Mouse (Mus musculus) MEL (cell line): ENCODE results near the gene Epc2. TPM values are rescaled to one million over a fixed set of nuclear protein-coding genes. Genes with fewer than 3 reads are reported as not detected.

ENCODE experiments used
- DNase-seq: peaks from one replicate; pipeline ENCODE4 v3.0.0; 2011; ENCODE audit warnings: low read depth, low spot score
- H3K27ac ChIP-seq: 2 replicates; pipeline ENCODE4 v1.5.1; 2012; ENCODE audit warnings: low read depth, mild to moderate bottlenecking, control low read depth, low read length, moderate library complexity; ENCODE audit not compliant: control insufficient read depth
- H3K27me3 ChIP-seq, 2 experiments: fragments of 150-350 bp in 1 of 2; sonication (generic) in 1 of 2; 2 replicates each; pipeline ENCODE4 v1.6.1; 2012; ENCODE audit warnings: low read length in 2 of 2, mild to moderate bottlenecking in 2 of 2, improper control_type of control experiment in 1 of 2, moderate library complexity in 1 of 2; ENCODE audit not compliant: insufficient read depth in 2 of 2, control insufficient read depth in 1 of 2
- H3K36me3 ChIP-seq, 2 experiments: 2 replicates each; pipeline ENCODE4 v1.6.1; 2012 to 2014; ENCODE audit warnings: low read length in 2 of 2, improper control_type of control experiment in 1 of 2, inconsistent platforms in 1 of 2, mild to moderate bottlenecking in 1 of 2; ENCODE audit not compliant: insufficient read depth in 2 of 2, control insufficient read depth in 1 of 2
- H3K4me1 ChIP-seq, 2 experiments: fragments of 150-350 bp in 1 of 2; sonication (generic) in 1 of 2; 2 replicates each; pipeline ENCODE4 v1.6.1; 2012; ENCODE audit warnings: low read length in 2 of 2, improper control_type of control experiment in 1 of 2, mild to moderate bottlenecking in 1 of 2; ENCODE audit not compliant: insufficient read depth in 2 of 2, control insufficient read depth in 1 of 2
- H3K4me3 ChIP-seq, 2 experiments: fragments of 150-350 bp in 1 of 2; sonication (generic) in 1 of 2; 2 replicates each; pipeline ENCODE4 v1.5.1; 2012; ENCODE audit warnings: low read depth in 2 of 2, low read length in 2 of 2, mild to moderate bottlenecking in 2 of 2, moderate library complexity in 2 of 2, control low read depth in 1 of 2, improper control_type of control experiment in 1 of 2; ENCODE audit not compliant: control insufficient read depth in 1 of 2, insufficient read depth in 1 of 2
- H3K79me2 ChIP-seq: 2 replicates; pipeline ENCODE4 v1.6.1; 2012; ENCODE audit warnings: mild to moderate bottlenecking, low read length, moderate library complexity; ENCODE audit not compliant: control insufficient read depth, poor library complexity, insufficient read depth
- H3K9ac ChIP-seq: 2 replicates; pipeline ENCODE4 v1.6.1; 2012; ENCODE audit warnings: low read depth, mild to moderate bottlenecking, control low read depth, low read length, moderate library complexity; ENCODE audit not compliant: control insufficient read depth, poor library complexity, severe bottlenecking
- H3K9me3 ChIP-seq: fragments of 150-350 bp; sonication (generic); replicated peaks from 2 replicates; pipeline ENCODE4 v1.6.1; 2012; ENCODE audit warnings: mild to moderate bottlenecking, low read length, improper control_type of control experiment, moderate library complexity; ENCODE audit not compliant: insufficient read depth
- BHLHE40 ChIP-seq: IDR thresholded peaks from 2 replicates; pipeline ENCODE4 v1.6.1; 2012; ENCODE audit warnings: low read depth, mild to moderate bottlenecking, inconsistent platforms, low read length, improper control_type of control experiment, borderline replicate concordance
- CHD1 ChIP-seq: IDR thresholded peaks from 2 replicates; pipeline ENCODE4 v1.6.1; 2012; ENCODE audit warnings: low read depth, mild to moderate bottlenecking, inconsistent platforms, low read length, improper control_type of control experiment
- CHD2 ChIP-seq: IDR thresholded peaks from 2 replicates; pipeline ENCODE4 v1.6.1; 2011; ENCODE audit warnings: low read length, improper control_type of control experiment
- CTCF ChIP-seq, 3 experiments: IDR thresholded peaks in 2 of 3; conservative IDR thresholded peaks in 1 of 3; 2 replicates each; pipeline ENCODE4 v1.5.1; 2011 to 2012; ENCODE audit warnings: low read length in 3 of 3, low read depth in 2 of 3, mild to moderate bottlenecking in 2 of 3, improper control_type of control experiment in 1 of 3, inconsistent platforms in 1 of 3, mixed read lengths in 1 of 3, moderate library complexity in 1 of 3; ENCODE audit not compliant: control insufficient read depth in 1 of 3, insufficient read depth in 1 of 3, poor library complexity in 1 of 3, severe bottlenecking in 1 of 3
- ELF1 ChIP-seq: IDR thresholded peaks from 2 replicates; pipeline ENCODE4 v1.6.1; 2014; ENCODE audit warnings: low read depth, mild to moderate bottlenecking, inconsistent platforms, low read length, improper control_type of control experiment, moderate library complexity
- ETS1 ChIP-seq: IDR thresholded peaks from 2 replicates; pipeline ENCODE4 v1.6.1; 2012; ENCODE audit warnings: low read depth, mild to moderate bottlenecking, inconsistent platforms, low read length, improper control_type of control experiment, moderate library complexity
- HCFC1 ChIP-seq: IDR thresholded peaks from 2 replicates; pipeline ENCODE4 v1.6.1; 2012; ENCODE audit warnings: low read depth, mild to moderate bottlenecking, inconsistent platforms, low read length, improper control_type of control experiment, moderate library complexity
- MAX ChIP-seq: IDR thresholded peaks from 2 replicates; pipeline ENCODE4 v1.6.1; 2011; ENCODE audit warnings: low read length, improper control_type of control experiment
- MAZ ChIP-seq: IDR thresholded peaks from 2 replicates; pipeline ENCODE4 v1.6.1; 2012; ENCODE audit warnings: low read depth, mild to moderate bottlenecking, inconsistent platforms, low read length, improper control_type of control experiment
- MEF2A ChIP-seq: IDR thresholded peaks from 2 replicates; pipeline ENCODE4 v1.6.1; 2014; ENCODE audit warnings: low read depth, mild to moderate bottlenecking, inconsistent platforms, low read length, improper control_type of control experiment; ENCODE audit not compliant: poor library complexity, insufficient replicate concordance, severe bottlenecking; ENCODE audit errors: extremely low read depth
- MXI1 ChIP-seq: IDR thresholded peaks from 2 replicates; pipeline ENCODE4 v1.6.1; 2011; ENCODE audit warnings: mild to moderate bottlenecking, low read depth, low read length, improper control_type of control experiment
- MYB ChIP-seq: IDR thresholded peaks from 2 replicates; pipeline ENCODE4 v1.6.1; 2011; ENCODE audit warnings: mild to moderate bottlenecking, low read depth, low read length, improper control_type of control experiment
- MYC ChIP-seq: IDR thresholded peaks from 2 replicates; pipeline ENCODE4 v1.6.1; 2011; ENCODE audit warnings: low read depth, mild to moderate bottlenecking, low read length, improper control_type of control experiment, moderate library complexity
- NRF1 ChIP-seq: IDR thresholded peaks from 2 replicates; pipeline ENCODE4 v1.6.1; 2014; ENCODE audit warnings: low read depth, mild to moderate bottlenecking, inconsistent platforms, low read length, improper control_type of control experiment, moderate library complexity; ENCODE audit not compliant: poor library complexity, insufficient read depth, severe bottlenecking
- POLR2AphosphoS2 ChIP-seq: IDR thresholded peaks from 2 replicates; pipeline ENCODE4 v1.6.1; 2011; ENCODE audit warnings: low read length, improper control_type of control experiment
- RAD21 ChIP-seq: IDR thresholded peaks from 2 replicates; pipeline ENCODE4 v1.6.1; 2011; ENCODE audit warnings: mild to moderate bottlenecking, low read depth, low read length, improper control_type of control experiment
- RCOR1 ChIP-seq: IDR thresholded peaks from 2 replicates; pipeline ENCODE4 v1.6.1; 2012; ENCODE audit warnings: low read depth, mild to moderate bottlenecking, inconsistent platforms, low read length, improper control_type of control experiment
- SMC3 ChIP-seq: IDR thresholded peaks from 2 replicates; pipeline ENCODE4 v1.6.1; 2011; ENCODE audit warnings: low read depth, low read length, improper control_type of control experiment
- TAL1 ChIP-seq: IDR thresholded peaks from 2 replicates; pipeline ENCODE4 v1.6.1; 2012; ENCODE audit warnings: mild to moderate bottlenecking, inconsistent platforms, low read length, moderate library complexity, mixed read lengths
- USF1 ChIP-seq: IDR thresholded peaks from 2 replicates; pipeline ENCODE4 v1.6.1; 2014; ENCODE audit warnings: low read depth, mild to moderate bottlenecking, inconsistent platforms, low read length, improper control_type of control experiment, moderate library complexity
- USF2 ChIP-seq, 2 experiments: IDR thresholded peaks; 2 replicates each; pipeline ENCODE4 v1.6.1; 2011 to 2012; ENCODE audit warnings: improper control_type of control experiment in 2 of 2, low read length in 2 of 2, borderline replicate concordance in 1 of 2, inconsistent platforms in 1 of 2, low read depth in 1 of 2, mild to moderate bottlenecking in 1 of 2; ENCODE audit not compliant: insufficient read depth in 1 of 2
- ZKSCAN1 ChIP-seq: IDR thresholded peaks from 2 replicates; pipeline ENCODE4 v1.6.1; 2012; ENCODE audit warnings: low read depth, mild to moderate bottlenecking, inconsistent platforms, low read length, improper control_type of control experiment, moderate library complexity
- ZMIZ1 ChIP-seq: IDR thresholded peaks from 2 replicates; pipeline ENCODE4 v1.6.1; 2012; ENCODE audit warnings: low read depth, mild to moderate bottlenecking, inconsistent platforms, low read length, improper control_type of control experiment, moderate library complexity
- ZNF384 ChIP-seq: IDR thresholded peaks from 2 replicates; pipeline ENCODE4 v1.6.1; 2012; ENCODE audit warnings: low read depth, mild to moderate bottlenecking, inconsistent platforms, low read length, improper control_type of control experiment
- polyA plus RNA-seq, 2 experiments: library from polyadenylated mRNA; stranded (reverse) in 1 of 2; unstranded in 1 of 2; fragments of >175 nt in 1 of 2; fragments of >200 nt in 1 of 2; gene quantifications; 2 replicates each; pipeline versions ENCODE4 v1.2.1 to v1.2.4; 2012; ENCODE audit warnings: low replicate concordance in 2 of 2, low read depth in 1 of 2; ENCODE audit not compliant: insufficient read length in 2 of 2, insufficient read depth in 1 of 2, missing spikeins in 1 of 2
- total RNA-seq: library from RNA; depleted of rRNA; stranded (reverse); fragments of 300-350 nt; gene quantifications from 2 replicates; pipeline ENCODE4 v1.2.3, GENCODE M21; 2012

Epc2 gene
- total and polyA plus RNA-seq, 3 experiments: 14.3 to 15.4 TPM; not detected in 1

DNA sequence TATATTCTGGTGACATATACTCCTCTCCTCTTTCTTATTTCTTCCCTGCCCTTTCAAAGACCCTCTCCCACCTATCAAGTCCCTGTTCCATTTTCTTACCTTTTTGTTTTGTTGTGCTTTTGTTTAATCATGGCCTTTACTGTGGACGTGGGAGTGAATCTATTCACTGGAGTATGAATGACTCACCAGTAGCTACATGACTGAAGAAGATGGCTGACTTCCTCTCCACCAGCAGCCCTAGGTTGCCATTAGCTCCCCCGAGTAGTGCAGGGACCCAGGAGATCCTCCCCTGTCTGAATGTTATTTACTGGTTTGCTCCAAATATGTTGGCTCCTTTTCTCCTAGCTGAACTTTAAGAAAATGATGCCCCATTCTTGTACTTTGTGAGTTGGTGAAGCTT, 86.8 kb downstream of the Epc2 start:
- TF ChIP-seq MAX (no peak), SMC3 (no peak), TAL1 (no peak), CHD2 (no peak), ZKSCAN1 (no peak), CTCF (IDR thresholded peaks at IDR 0.05 in 2 of 3, conservative IDR thresholded peaks at IDR 0.05 in 1 of 3; ENCODE audit: control insufficient read depth in 1 of 3, insufficient read depth in 1 of 3, low read depth in 2 of 3, low read length in 3 of 3, poor library complexity in 1 of 3, severe bottlenecking in 1 of 3) (no peak), HCFC1 (no peak), NRF1 (no peak), MXI1 (no peak), ZMIZ1 (no peak), ETS1 (no peak), ZNF384 (no peak), RCOR1 (no peak), CHD1 (no peak), USF1 (no peak)
- H3K27ac ChIP-seq: no peak overlapping the region
- no peaks in the 10 kb centered on the region; the same call in 1 of the 2 replicates for H3K79me2 ChIP-seq
- no peaks in the 10 kb centered on the region for H3K27me3 ChIP-seq
- H3K9ac ChIP-seq: no peak overlapping the region
- peaks cover 0 to 5% of the 10 kb centered on the region in 2 experiments; a peak in 2 of 4 replicates for H3K36me3 ChIP-seq
- H3K9me3 ChIP-seq: no peaks in the 10 kb centered on the region
- no peak overlapping the region for H3K4me3 ChIP-seq
- DNase-seq: peak; percentile 25
- no peaks in the 10 kb centered on the region for H3K4me1 ChIP-seq

DNA sequence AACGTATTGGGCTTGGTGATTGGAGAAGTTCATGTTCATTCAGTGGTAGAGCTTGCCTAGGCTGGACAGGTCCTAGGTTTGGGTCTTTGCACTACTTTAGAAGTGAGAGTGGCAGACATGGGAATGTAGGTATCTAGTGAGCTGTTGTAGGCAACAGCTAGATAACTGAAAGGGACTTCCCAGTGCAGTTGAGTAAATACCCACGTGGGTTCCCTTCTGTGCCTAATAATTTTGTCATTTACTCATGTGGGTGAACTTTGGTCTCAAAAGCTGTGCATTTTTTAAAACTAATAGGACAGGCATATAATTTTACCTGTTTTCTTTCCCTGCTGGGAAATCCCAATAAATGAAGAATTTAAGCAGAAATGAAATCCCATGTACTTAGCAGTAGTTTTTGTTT, 88.5 kb downstream of the Epc2 start:
- H3K4me1 ChIP-seq: no peaks in the 10 kb centered on the region
- no peak overlapping the region for H3K27ac ChIP-seq
- TF ChIP-seq USF1 (no peak), MEF2A (no peak), MYB (no peak), TAL1 (no peak), NRF1 (no peak), BHLHE40 (no peak), ELF1 (no peak), MAZ (no peak), POLR2AphosphoS2 (no peak), USF2 (IDR thresholded peaks at IDR 0.05; ENCODE audit: borderline replicate concordance in 1 of 2, insufficient read depth in 1 of 2, low read depth in 1 of 2, low read length in 2 of 2) (no peak), MAX (no peak), HCFC1 (no peak), ETS1 (no peak), MYC (no peak), CHD2 (no peak), ZKSCAN1 (no peak), RAD21 (no peak), ZMIZ1 (no peak)
- H3K36me3 ChIP-seq: peaks cover 0 to 5% of the 10 kb centered on the region in 2 experiments; a peak in 2 of 4 replicates
- H3K4me3 ChIP-seq: no peak overlapping the region
- H3K79me2 ChIP-seq: no peaks in the 10 kb centered on the region
- H3K9me3 ChIP-seq: no peaks in the 10 kb centered on the region
- H3K27me3 ChIP-seq: no peaks in the 10 kb centered on the region
- no peak for DNase-seq
- H3K9ac ChIP-seq: no peak overlapping the region
